Mouse (Mus musculus): ENCODE measurements at regions not wholly inside any gene's neighbourhood (a gene's known extent, or its start where the extent isn't known, plus 50 kb on each side); places are given as distances from the start of the nearest gene placed in this dataset.

DNA sequence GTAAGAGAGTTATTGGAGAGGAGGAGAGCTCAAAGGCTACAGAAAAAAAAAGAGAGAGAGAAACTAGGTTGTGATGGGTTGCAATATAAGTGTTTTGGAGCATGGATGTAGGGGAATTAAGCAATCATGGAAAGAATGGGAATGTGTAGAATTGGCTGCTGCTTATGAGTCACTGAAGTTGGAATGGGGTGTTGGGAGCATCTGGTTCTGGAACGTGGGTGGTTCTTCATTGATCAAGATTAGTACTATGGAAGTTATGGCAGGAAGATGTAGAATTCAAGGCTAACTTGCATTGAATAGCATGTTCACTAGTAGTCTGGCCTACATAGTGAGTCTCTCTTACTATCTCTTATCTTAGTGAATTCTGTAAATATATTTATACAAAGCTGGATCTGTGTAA lies 1526.4 kb upstream of the Got2 start:
- Histone ChIP-seq H3K4me1 (ENCODE audit: control insufficient read depth, insufficient read depth, low read length) (no peaks in the 10 kb centered on the region; the same call in 1 of the 2 replicates), H3K27me3 (ENCODE audit: control insufficient read depth, insufficient read depth, low read length) (no peaks in the 10 kb centered on the region), H3K27ac (ENCODE audit: low read depth, low read length) (no peak overlapping the region), H3K9me3 (ENCODE audit: control insufficient read depth, low read length) (no peaks in the 10 kb centered on the region), H3K36me3 (ENCODE audit: control insufficient read depth, insufficient read depth, low read length) (no peaks in the 10 kb centered on the region), H3K4me2 (no peak overlapping the region), H3K4me3 (ENCODE audit: low read depth, low read length) (no peak overlapping the region), H3K9ac (ENCODE audit: low read length) (no peak overlapping the region)
- DNase-seq (ENCODE audit: low spot score, missing footprints) (peak; percentile 78), ATAC-seq (ENCODE audit: low FRiP score) (no peak)
- 94% methylated on average over 1 of the region's 1 CpGs for WGBS

GRCm38 (mm10) chr8:97403308-97403707 lies 1515.0 kb upstream of the Got2 start:
- no peak overlapping the region for H3K9ac ChIP-seq (ENCODE audit: low read length)

GRCm38 (mm10) chr8:97397327-97397719 lies 1509.0 kb upstream of the Got2 start:
- H3K4me3 ChIP-seq (ENCODE audit: low read depth, low read length): no peak overlapping the region
- no peak overlapping the region for H3K27ac ChIP-seq (ENCODE audit: low read depth, low read length)
- DNase-seq (ENCODE audit: low spot score, missing footprints) (peak; percentile 82), ATAC-seq (ENCODE audit: low FRiP score) (0 out of 2 replicates have a peak, but pooled peaks have one; percentile 11)
- WGBS: 16% methylated on average over 7 of the region's 7 CpGs
- no peaks in the 10 kb centered on the region for H3K27me3 ChIP-seq (ENCODE audit: control insufficient read depth, insufficient read depth, low read length)
- H3K36me3 ChIP-seq (ENCODE audit: control insufficient read depth, insufficient read depth, low read length): no peaks in the 10 kb centered on the region
- H3K9me3 ChIP-seq (ENCODE audit: control insufficient read depth, low read length): no peaks in the 10 kb centered on the region
- H3K4me1 ChIP-seq (ENCODE audit: control insufficient read depth, insufficient read depth, low read length): peaks cover 3% of the 10 kb centered on the region; the same call in 1 of the 2 replicates
- H3K4me2 ChIP-seq: no peak overlapping the region
- H3K9ac ChIP-seq (ENCODE audit: low read length): no peak overlapping the region

More at GRCm38 (mm10) chr8:97403308-97403707, 1515.0 kb upstream of the Got2 start:
- Histone ChIP-seq H3K9me3 (ENCODE audit: control insufficient read depth, low read length) (no peaks in the 10 kb centered on the region), H3K27ac (ENCODE audit: low read depth, low read length) (no peak overlapping the region), H3K4me3 (ENCODE audit: low read depth, low read length) (no peak overlapping the region), H3K27me3 (ENCODE audit: control insufficient read depth, insufficient read depth, low read length) (no peaks in the 10 kb centered on the region), H3K4me2 (no peak overlapping the region), H3K36me3 (ENCODE audit: control insufficient read depth, insufficient read depth, low read length) (no peaks in the 10 kb centered on the region), H3K4me1 (ENCODE audit: control insufficient read depth, insufficient read depth, low read length) (no peaks in the 10 kb centered on the region)
- DNase-seq (ENCODE audit: low spot score, missing footprints): peak; percentile 81
- 62% methylated on average over 2 of the region's 2 CpGs for WGBS
- no peak for ATAC-seq (ENCODE audit: low FRiP score)

DNA sequence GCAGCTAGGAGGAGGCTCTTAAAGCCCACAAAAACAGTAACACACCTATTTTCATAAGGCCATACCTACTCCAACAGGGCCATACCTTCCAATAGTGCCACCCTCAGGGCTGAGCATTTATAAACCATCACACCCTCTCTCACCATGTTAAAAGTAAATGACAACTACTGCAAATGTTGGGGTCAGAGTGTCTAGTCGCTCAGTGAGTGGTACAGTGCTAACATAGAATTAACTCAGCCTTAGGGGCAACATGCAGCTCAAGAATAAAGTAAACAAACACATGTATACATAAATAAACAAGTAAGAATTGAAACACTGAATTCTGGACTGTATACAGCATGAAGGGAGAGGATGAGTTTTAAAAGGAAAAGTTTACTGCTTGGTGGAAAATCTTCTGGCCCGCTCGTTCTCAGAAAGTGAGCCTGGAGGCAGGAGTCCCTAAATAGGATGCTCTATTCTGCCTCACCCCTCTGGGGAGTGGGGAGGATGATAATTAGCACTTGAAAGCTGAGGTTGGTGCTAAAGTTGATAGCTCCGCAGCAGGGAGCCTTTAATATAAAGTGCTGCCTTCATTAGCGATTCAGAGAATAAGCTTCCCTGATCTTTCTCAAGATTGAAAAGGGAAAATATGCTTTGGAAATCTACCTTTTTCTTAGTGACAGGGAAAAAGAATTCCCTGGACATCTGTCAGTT lies 1508.4 kb upstream of the Got2 start:
- Histone ChIP-seq H3K9me3 (ENCODE audit: control insufficient read depth, low read length) (no peaks in the 10 kb centered on the region), H3K9ac (ENCODE audit: low read length) (no peak overlapping the region), H3K36me3 (ENCODE audit: control insufficient read depth, insufficient read depth, low read length) (no peaks in the 10 kb centered on the region), H3K27me3 (ENCODE audit: control insufficient read depth, insufficient read depth, low read length) (no peaks in the 10 kb centered on the region), H3K4me1 (ENCODE audit: control insufficient read depth, insufficient read depth, low read length) (peaks cover 3% of the 10 kb centered on the region; the same call in 1 of the 2 replicates), H3K4me3 (ENCODE audit: low read depth, low read length) (no peak overlapping the region), H3K27ac (ENCODE audit: low read depth, low read length) (no peak overlapping the region), H3K4me2 (no peak overlapping the region)
- 10% methylated on average over 5 of the region's 5 CpGs for WGBS
- peak; percentile 85 for DNase-seq (ENCODE audit: low spot score, missing footprints)
- peak; percentile 72 for ATAC-seq (ENCODE audit: low FRiP score)

DNA sequence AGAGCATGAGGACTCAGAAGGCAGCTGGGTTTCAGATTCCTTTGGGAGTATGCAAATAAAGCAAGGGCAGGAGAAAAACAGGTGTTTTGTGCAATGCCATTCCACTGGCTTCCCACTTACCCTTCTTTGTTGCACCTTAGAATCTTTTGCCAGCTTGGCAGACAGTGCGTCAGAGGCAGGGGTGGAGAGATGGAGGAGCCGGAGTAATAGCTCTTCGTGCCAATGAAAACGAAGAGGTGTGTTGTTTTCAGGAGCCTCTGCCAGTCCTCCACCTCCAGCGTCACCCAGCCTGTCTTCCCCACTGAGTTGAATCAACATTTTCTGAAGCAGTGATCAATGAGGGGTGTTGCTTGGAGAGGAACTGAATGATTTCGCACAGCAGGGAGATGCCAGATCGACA lies 1501.3 kb upstream of the Got2 start:
- Histone ChIP-seq H3K27me3 (ENCODE audit: control insufficient read depth, insufficient read depth, low read length) (no peaks in the 10 kb centered on the region), H3K9ac (ENCODE audit: low read length) (no peak overlapping the region), H3K27ac (ENCODE audit: low read depth, low read length) (no peak overlapping the region), H3K4me3 (ENCODE audit: low read depth, low read length) (no peak overlapping the region), H3K9me3 (ENCODE audit: control insufficient read depth, low read length) (no peaks in the 10 kb centered on the region), H3K36me3 (ENCODE audit: control insufficient read depth, insufficient read depth, low read length) (no peaks in the 10 kb centered on the region), H3K4me1 (ENCODE audit: control insufficient read depth, insufficient read depth, low read length) (no peaks in the 10 kb centered on the region), H3K4me2 (no peak overlapping the region)
- ATAC-seq (ENCODE audit: low FRiP score) (no peak), DNase-seq (ENCODE audit: low spot score, missing footprints) (peak; percentile 78)
- 12% methylated on average over 7 of the region's 7 CpGs for WGBS

GRCm38 (mm10) chr8:97389149-97389548 lies 1500.8 kb upstream of the Got2 start:
- Histone ChIP-seq H3K9ac (ENCODE audit: low read length) (no peak overlapping the region), H3K27ac (ENCODE audit: low read depth, low read length) (no peak overlapping the region), H3K9me3 (ENCODE audit: control insufficient read depth, low read length) (no peaks in the 10 kb centered on the region), H3K36me3 (ENCODE audit: control insufficient read depth, insufficient read depth, low read length) (no peaks in the 10 kb centered on the region), H3K4me2 (no peak overlapping the region), H3K27me3 (ENCODE audit: control insufficient read depth, insufficient read depth, low read length) (no peaks in the 10 kb centered on the region), H3K4me1 (ENCODE audit: control insufficient read depth, insufficient read depth, low read length) (no peaks in the 10 kb centered on the region), H3K4me3 (ENCODE audit: low read depth, low read length) (no peak overlapping the region)
- ATAC-seq (ENCODE audit: low FRiP score) (no peak), DNase-seq (ENCODE audit: low spot score, missing footprints) (no peak)
- 32% methylated on average over 2 of the region's 2 CpGs for WGBS

DNA sequence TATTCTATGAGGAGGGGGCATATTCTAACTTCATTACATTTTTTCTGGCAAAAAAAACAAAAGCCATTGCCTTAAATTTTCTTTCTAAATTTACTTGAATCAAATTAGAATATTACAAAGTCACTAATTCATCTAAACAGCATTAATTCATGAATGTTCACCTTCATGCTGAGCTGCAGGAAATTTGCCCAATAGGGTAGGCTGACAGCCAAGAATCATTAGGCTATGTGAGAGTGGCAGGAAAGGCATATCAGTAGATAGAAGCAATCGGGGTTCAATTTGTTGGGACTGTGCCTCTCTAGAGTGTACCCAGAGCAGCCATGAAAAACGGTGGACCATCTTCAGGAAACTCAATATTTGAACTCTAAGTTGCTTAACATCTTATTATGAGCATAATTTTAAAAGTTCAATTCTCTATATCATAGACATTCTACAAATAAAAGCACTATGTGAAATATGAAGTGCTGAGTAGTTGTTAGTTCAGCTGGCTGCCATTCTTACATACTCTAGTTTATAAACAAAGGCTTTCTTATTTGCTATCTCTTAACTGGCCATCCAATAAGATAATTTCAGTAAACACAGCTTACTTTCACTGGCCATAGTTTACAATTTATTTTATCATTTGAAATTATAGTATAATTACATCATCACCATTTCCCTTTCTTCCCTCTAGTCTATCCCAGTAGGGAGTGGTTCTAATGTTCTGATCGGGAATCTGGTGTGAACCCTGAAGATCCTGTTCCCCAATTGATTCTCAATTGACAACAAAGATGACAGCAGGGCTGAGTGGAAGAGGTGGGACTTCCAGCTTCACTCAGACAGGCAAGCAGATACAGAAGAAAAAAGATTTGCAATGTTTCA lies 1486.8 kb upstream of the Got2 start:
- Histone ChIP-seq H3K4me2 (no peak overlapping the region), H3K27me3 (ENCODE audit: control insufficient read depth, insufficient read depth, low read length) (no peaks in the 10 kb centered on the region), H3K27ac (ENCODE audit: low read depth, low read length) (no peak overlapping the region), H3K9ac (ENCODE audit: low read length) (no peak overlapping the region), H3K36me3 (ENCODE audit: control insufficient read depth, insufficient read depth, low read length) (no peaks in the 10 kb centered on the region), H3K4me1 (ENCODE audit: control insufficient read depth, insufficient read depth, low read length) (no peaks in the 10 kb centered on the region), H3K4me3 (ENCODE audit: low read depth, low read length) (no peak overlapping the region), H3K9me3 (ENCODE audit: control insufficient read depth, low read length) (no peaks in the 10 kb centered on the region)
- WGBS: 83% methylated on average over 3 of the region's 3 CpGs
- DNase-seq (ENCODE audit: low spot score, missing footprints) (peak; percentile 54), ATAC-seq (ENCODE audit: low FRiP score) (no peak)

DNA sequence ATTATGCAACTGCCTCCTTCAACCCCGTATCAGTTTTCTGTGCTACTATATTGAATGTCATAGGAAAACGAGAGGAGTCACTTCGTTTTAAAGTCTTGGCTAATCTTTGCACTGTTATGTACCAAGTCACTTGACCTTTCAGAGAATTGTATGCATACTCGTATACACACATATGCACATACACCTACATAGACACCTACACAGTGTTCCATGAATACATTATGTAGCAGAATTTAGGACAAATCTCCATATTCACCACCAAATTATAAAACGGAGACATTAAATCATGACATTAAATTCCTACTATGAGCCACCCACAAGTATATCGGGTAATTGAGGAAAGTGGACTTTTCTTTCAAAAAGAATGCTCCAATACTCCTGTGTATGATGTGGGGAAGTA lies 1458.3 kb upstream of the Got2 start:
- Histone ChIP-seq H3K4me2 (no peak overlapping the region), H3K9ac (ENCODE audit: low read length) (no peak overlapping the region), H3K9me3 (ENCODE audit: control insufficient read depth, low read length) (no peaks in the 10 kb centered on the region), H3K4me3 (ENCODE audit: low read depth, low read length) (no peak overlapping the region), H3K27me3 (ENCODE audit: control insufficient read depth, insufficient read depth, low read length) (no peaks in the 10 kb centered on the region), H3K36me3 (ENCODE audit: control insufficient read depth, insufficient read depth, low read length) (no peaks in the 10 kb centered on the region), H3K4me1 (ENCODE audit: control insufficient read depth, insufficient read depth, low read length) (no peaks in the 10 kb centered on the region), H3K27ac (ENCODE audit: low read depth, low read length) (no peak overlapping the region)
- no peak for DNase-seq (ENCODE audit: low spot score, missing footprints)
- 88% methylated on average over 6 of the region's 6 CpGs for WGBS
- no peak for ATAC-seq (ENCODE audit: low FRiP score)

DNA sequence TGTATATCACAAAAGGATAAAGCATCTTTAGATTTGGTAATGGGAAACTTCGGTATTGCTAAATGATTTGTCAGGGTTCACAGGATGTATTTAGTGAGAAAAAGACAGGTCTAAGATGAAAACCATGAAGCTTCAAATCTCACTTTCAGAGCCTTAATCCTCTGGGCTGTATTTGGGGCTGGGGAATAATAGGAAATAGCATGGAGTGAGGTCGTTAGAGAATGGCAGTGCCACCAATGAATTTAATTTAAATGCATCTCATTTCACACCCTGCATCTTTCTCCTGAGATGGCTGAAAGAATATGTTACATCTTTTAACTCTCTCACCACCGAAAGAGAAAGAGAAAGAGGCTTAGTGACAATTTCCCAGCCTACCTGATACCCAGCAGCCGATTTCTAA lies 1427.2 kb upstream of the Got2 start:
- Histone ChIP-seq H3K4me1 (ENCODE audit: control insufficient read depth, insufficient read depth, low read length) (peaks cover 5% of the 10 kb centered on the region; the same call in 1 of the 2 replicates), H3K4me2 (no peak overlapping the region), H3K9ac (ENCODE audit: low read length) (no peak overlapping the region), H3K4me3 (ENCODE audit: low read depth, low read length) (no peak overlapping the region), H3K27me3 (ENCODE audit: control insufficient read depth, insufficient read depth, low read length) (no peaks in the 10 kb centered on the region), H3K9me3 (ENCODE audit: control insufficient read depth, low read length) (no peaks in the 10 kb centered on the region), H3K27ac (ENCODE audit: low read depth, low read length) (no peak overlapping the region), H3K36me3 (ENCODE audit: control insufficient read depth, insufficient read depth, low read length) (no peaks in the 10 kb centered on the region)
- 27% methylated on average over 4 of the region's 4 CpGs for WGBS
- DNase-seq (ENCODE audit: low spot score, missing footprints): no peak
- ATAC-seq (ENCODE audit: low FRiP score): peak; percentile 74
